Mouse (Mus musculus): Measurements from ENCODE around the gene Olfr251. TPM values are rescaled to one million over a fixed set of nuclear protein-coding genes. Genes with fewer than 3 reads are reported as not detected.

Gene Olfr251
- total RNA-seq (2023), result not detected

GRCm38 (mm10) chr9:38376786-38377185 is at the start of gene Olfr251:
Gene Olfr251 (plus strand): TSS chr9:38377086.

GRCm38 (mm10) chr9:38328760-38329159 is 48.1 kb upstream of the Olfr251 start, which contains the start of gene Olfr25:
Gene Olfr25 (plus strand): TSS chr9:38329060.

GRCm38 (mm10) chr9:38348111-38348510 is 28.8 kb upstream of the Olfr251 start, which contains the start of gene Olfr898:
Gene Olfr898 (plus strand): TSS chr9:38348411.

GRCm38 (mm10) chr9:38366596-38366995 is 10.3 kb upstream of the Olfr251 start, which contains the start of gene Olfr250:
Gene Olfr250 (plus strand): TSS chr9:38366896.

GRCm38 (mm10) chr9:38401398-38401797 is 24.5 kb downstream of the Olfr251 start, which contains the start of gene Olfr147:
Gene Olfr147 (plus strand): TSS chr9:38401698.

GRCm38 (mm10) chr9:38429155-38429554 is 52.3 kb downstream of the Olfr251 start, which contains the start of gene Olfr901:
Gene Olfr901 (plus strand): TSS chr9:38429455.

Other genes with a start within 250 kb of the Olfr251 start
- gene Olfr890, start 234.6 kb upstream of the Olfr251 start, total RNA-seq (2023), result not detected
- not detected for gene Olfr891, start 196.3 kb upstream of the Olfr251 start, total RNA-seq (2023)
- not detected for gene Olfr893, start 168.7 kb upstream of the Olfr251 start, total RNA-seq (2023)
- gene Olfr894, start 159.0 kb upstream of the Olfr251 start, total RNA-seq (2023), result not detected
- not detected for gene Olfr143, start 124.3 kb upstream of the Olfr251 start, total RNA-seq (2023)
- not detected for gene Olfr895, start 109.2 kb upstream of the Olfr251 start, total RNA-seq (2023)
- gene Olfr896-ps1, start 86.0 kb upstream of the Olfr251 start, total RNA-seq (2023), result not detected
- not detected for gene Olfr25, start 48.0 kb upstream of the Olfr251 start, total RNA-seq (2023)
- gene Olfr898, start 28.7 kb upstream of the Olfr251 start, total RNA-seq (2023), result not detected
- not detected for gene Olfr250, start 10.2 kb upstream of the Olfr251 start, total RNA-seq (2023)
- gene Olfr147, start 24.6 kb downstream of the Olfr251 start, total RNA-seq (2023), result not detected
- gene Olfr901, start 52.4 kb downstream of the Olfr251 start, total RNA-seq (2023), result not detected
- gene Olfr902, start 70.6 kb downstream of the Olfr251 start, total RNA-seq (2023), result not detected
- gene Olfr904, start 86.1 kb downstream of the Olfr251 start, total RNA-seq (2023), result not detected
- not detected for gene Olfr905, start 94.0 kb downstream of the Olfr251 start, total RNA-seq (2023)
- gene Olfr906, start 110.0 kb downstream of the Olfr251 start, total RNA-seq (2023), result not detected
- not detected for gene Olfr907, start 118.7 kb downstream of the Olfr251 start, total RNA-seq (2023)
- not detected for gene Olfr911-ps1, start 144.5 kb downstream of the Olfr251 start, total RNA-seq (2023)
- gene Olfr910, start 160.8 kb downstream of the Olfr251 start, total RNA-seq (2023), result not detected
- gene Olfr912, start 203.1 kb downstream of the Olfr251 start, total RNA-seq (2023), result not detected
- not detected for gene Olfr913, start 215.7 kb downstream of the Olfr251 start, total RNA-seq (2023)
- gene Olfr914, start 228.0 kb downstream of the Olfr251 start, total RNA-seq (2023), result not detected